Mouse (Mus musculus) adrenal gland, postnatal 10 days (tissue): ENCODE measurements at regions not wholly inside any gene's neighbourhood (a gene's known extent, or its start where the extent isn't known, plus 50 kb on each side); places are given as distances from the start of the nearest gene placed in this dataset.
A peak's percentile ranks its signal among the peaks of the same experiment; 100 is the strongest.

Experiments used
- DNase-seq: peaks from one replicate; pipeline ENCODE4 v3.0.0; 2021; ENCODE audit warnings: mixed read lengths

GRCm38 (mm10) chr13:28644846-28645574, 308.5 kb downstream of the Sox4 start:
- no peak for DNase-seq

GRCm38 (mm10) chr13:28640826-28641225, 312.7 kb downstream of the Sox4 start:
- no peak for DNase-seq

- DNase-seq: no peak
These were observed 318.1 kb downstream of the Sox4 start for GRCm38 (mm10) chr13:28635230-28635950.

- no peak for DNase-seq
These were observed 319.9 kb downstream of the Sox4 start for GRCm38 (mm10) chr13:28633541-28634041.

- peak; percentile 32 for DNase-seq
These were observed 323.8 kb downstream of the Sox4 start for GRCm38 (mm10) chr13:28629431-28630331.

DNA sequence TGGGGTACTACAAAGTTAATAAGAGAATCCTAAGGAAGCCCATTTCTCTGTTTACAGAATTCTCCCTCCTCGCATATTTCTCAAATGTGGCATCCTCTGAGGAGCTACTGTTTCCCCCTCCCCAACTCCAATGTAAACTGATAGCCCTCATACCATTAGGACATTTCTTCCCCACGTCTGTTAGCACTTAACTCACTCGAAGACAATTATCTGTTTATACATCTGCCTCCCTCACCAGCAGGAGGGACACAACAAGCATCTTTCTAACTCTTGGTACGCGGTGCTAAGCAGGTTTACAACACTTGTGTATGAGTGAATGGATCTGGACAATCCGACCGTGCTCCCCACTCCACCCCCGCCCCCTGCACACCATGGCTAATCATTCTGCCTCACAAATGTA, 324.8 kb downstream of the Sox4 start:
- DNase-seq: no peak

DNA sequence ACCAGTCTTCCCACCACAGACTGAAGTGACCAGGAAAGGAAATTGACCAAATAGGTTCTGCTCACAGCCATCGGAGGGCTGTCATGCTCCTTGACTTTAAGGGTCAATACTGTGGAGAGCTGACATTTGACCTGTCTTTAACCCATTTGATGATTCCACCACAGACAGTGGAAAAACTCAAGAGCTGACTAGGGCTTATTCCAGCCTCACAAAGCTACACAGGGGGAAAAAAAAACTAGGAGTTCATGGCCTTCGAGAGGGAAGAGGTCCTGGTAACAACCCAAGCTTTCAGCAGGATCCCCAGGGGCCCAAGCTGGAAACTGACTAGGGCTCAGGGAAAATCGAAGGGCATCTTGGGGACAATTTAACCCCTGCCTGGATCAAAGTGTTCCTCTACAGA, 334.6 kb downstream of the Sox4 start:
- peak; percentile 56 for DNase-seq

- no peak for DNase-seq
These were observed 336.0 kb downstream of the Sox4 start for GRCm38 (mm10) chr13:28617503-28617902.

GRCm38 (mm10) chr13:28616645-28617381, 336.7 kb downstream of the Sox4 start:
- no peak for DNase-seq

GRCm38 (mm10) chr13:28607551-28608114, 345.9 kb downstream of the Sox4 start:
- no peak for DNase-seq

DNA sequence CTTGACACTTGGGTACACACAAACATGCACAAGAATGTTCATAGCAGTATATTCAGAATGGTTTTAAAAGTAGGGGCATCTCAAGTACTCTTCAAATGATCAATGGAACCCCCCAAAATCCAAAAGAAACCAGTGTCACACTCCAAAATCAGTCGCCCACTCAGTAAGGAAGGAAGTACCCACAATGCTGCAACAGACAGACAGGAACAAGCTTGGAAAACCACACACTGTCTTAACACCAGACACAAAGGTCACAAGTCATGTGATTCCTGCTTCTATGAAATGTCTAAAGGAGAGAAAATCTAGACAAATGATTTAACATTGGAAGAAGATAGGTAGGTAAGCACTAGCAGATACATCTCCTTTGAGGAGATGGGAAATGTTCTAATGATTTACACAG, 346.9 kb downstream of the Sox4 start:
- DNase-seq: no peak

DNA sequence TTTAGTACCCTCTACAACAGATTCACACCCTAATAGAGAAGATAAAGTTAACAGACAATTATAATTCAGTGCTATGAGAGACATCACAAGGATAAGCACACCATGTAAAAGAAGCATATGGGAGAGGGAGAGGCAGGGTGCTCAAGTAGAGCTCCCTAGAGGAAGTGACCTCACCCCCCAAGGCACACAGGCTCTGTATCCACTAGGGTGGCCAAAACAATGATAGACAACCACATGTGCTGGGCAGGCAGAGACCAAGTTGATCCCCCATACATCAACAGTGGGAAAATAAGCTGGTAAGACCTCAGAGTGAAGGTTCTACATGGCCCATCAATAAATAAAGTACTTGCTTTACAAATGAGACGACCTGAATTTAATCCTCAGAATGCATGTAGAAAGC, 347.7 kb downstream of the Sox4 start:
- DNase-seq: no peak

- peak; percentile 11 for DNase-seq
These were observed 346.7 kb downstream of the Gm11361 start for GRCm38 (mm10) chr13:28604016-28604415.

DNA sequence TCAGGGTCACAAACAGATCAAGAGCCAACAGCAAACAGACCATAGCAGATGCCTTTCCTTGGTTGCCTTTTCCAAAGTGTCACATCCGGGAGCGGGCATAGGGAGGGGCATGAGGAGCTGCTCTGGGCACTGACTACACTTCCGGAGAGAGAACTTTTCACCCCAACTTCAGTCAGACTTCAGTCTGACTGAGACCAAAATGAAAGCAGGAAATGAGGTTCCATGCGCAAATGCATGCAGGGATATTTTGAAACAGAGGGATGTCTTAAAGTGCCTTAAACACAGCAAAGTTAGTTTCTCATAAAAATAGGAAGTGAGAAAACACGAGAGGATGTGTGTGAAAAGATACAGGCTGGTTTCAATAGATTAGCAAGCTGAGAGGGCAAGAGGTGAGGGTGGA, 343.5 kb downstream of the Gm11361 start:
- DNase-seq: no peak

DNA sequence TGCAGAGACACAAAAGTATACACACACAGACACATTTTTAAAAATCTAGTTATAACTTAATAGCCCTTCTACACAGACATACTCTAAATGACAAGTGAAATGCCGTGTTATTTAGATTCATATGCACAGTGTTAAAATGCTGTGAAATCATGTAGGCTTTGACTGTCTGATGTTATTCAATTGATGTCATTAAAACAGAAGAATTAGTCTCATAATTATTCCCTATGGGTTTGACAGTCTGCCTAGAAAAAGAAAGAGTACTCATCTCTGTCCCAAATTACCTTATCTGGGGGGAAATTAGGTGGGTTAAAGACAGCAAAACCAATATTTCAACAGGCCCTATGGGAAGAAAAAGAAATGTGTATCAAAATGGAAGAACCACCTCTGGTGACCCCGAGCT, 339.0 kb downstream of the Gm11361 start:
- no peak for DNase-seq

- DNase-seq: peak; percentile 34
These were observed 334.8 kb downstream of the Gm11361 start for GRCm38 (mm10) chr13:28592176-28592575.

- DNase-seq: no peak
These were observed 330.6 kb downstream of the Gm11361 start for GRCm38 (mm10) chr13:28587977-28588376.

DNA sequence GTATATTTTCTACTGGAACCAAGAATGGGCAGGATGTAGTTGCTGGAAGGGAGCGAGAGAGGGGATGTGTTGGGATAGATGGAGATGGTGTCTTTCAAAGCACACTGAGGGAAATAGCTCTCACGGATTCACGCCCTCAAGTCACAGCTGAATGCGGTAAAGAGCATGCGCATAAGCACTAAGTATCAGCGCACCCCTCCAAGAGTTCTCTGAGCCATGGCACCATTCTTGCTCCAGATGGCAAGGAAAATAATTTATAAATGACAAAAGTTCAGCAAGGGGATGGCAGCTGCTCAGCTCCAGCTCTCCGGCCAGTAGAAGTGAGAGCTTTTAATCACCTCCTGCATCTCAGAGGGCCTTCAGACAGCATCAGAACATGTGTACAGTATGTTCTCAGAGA, 329.4 kb downstream of the Gm11361 start:
- no peak for DNase-seq

GRCm38 (mm10) chr13:28586140-28586539, 328.8 kb downstream of the Gm11361 start:
- DNase-seq: no peak

GRCm38 (mm10) chr13:28583617-28584016, 326.3 kb downstream of the Gm11361 start:
- DNase-seq: no peak

DNA sequence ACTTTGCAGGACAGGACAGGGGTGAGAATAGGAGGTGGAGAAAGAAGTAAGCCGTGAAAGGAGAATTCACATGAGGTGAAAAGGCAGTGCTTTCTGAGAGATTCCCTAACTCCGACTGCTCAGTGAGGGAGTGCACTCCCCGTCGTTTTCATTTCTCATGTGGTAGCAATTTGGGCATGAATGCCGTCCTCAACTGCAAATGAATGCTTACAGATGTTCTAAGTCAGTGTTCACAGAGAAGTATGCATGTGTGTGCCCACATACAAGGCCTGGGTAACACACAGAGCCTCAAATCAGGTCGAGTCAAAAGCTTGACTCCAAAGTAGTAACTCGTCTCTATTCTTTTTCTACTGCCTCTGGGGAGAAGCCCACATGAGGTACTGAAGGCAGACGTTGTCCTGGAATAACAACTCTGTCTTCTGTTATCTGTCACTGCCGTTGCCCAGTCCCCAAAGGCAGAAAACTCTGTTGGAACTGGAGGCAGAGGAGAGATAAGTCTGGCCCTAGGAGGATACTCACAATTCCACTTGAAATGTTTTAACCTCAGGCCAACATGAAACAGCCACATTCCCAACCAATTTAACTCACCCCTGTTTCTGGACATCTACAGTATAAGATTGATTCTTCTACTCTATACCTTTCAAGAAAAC, 318.0 kb downstream of the Gm11361 start:
- DNase-seq: no peak
